Comparison of ENCODE assay signal across 27 mouse cellular contexts in the genomic region with DNA sequence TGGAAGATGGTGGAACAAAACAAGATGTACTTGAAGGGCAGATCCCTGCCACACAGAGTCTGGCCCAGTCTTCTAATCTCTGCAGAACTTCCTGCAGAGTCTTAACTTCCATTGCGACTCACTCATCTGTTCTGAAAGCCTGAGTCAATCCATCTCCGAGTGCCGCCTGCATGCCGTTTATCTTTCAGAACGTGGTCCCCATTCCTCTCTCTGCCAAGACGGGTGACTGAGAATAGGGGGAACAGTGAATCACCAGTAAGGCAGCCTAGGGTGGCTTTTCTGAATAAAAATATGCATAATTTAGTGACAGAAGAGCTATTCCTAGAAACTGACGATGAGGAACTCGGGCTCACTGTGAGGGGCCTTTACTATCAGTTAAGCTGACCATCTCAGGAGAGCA.
DNase-seq lines count a peak whose midpoint lies in the region; ATAC-seq and TF ChIP-seq lines count a peak whose summit lies in the region.
"Had no signal": no experiment of that assay in that cellular context is flagged by ENCODE, and none has a peak within 500 bp of the region (broad histone marks: within the 10 kb centered on the region; RNA-seq: fewer than 3 reads in every experiment).

No protein-coding gene starts in this region.

- H3K27me3 ChIP-seq in hindbrain, postnatal 0 days (ENCODE audit: insufficient read depth, low read length): no peaks in the 10 kb centered on the region
- H3K27me3 ChIP-seq in hindbrain, embryonic 13.5 days: no peaks in the 10 kb centered on the region
- no peaks in the 10 kb centered on the region for H3K27me3 ChIP-seq in MEL (ENCODE audit: control insufficient read depth in 1 of 2, insufficient read depth in 2 of 2, low read length in 2 of 2)
- H3K27me3 ChIP-seq: forebrain, embryonic 13.5 days; heart, embryonic 13.5 days; limb, embryonic 15.5 days; liver, embryonic 13.5 days had no signal

- H3K4me1 ChIP-seq in hindbrain, postnatal 0 days (ENCODE audit: insufficient read depth, low read length): peaks cover 9% of the 10 kb centered on the region
- peaks cover 19% of the 10 kb centered on the region for H3K4me1 ChIP-seq in hindbrain, embryonic 13.5 days (replicated peaks)
- no peaks in the 10 kb centered on the region; a peak in 1 of 4 replicates for H3K4me1 ChIP-seq in MEL (ENCODE audit: control insufficient read depth in 1 of 2, insufficient read depth in 2 of 2, low read length in 2 of 2)
- H3K4me1 ChIP-seq: limb, embryonic 10.5 days; limb, embryonic 15.5 days; liver, embryonic 13.5 days had no signal

- no peaks in the 10 kb centered on the region for H3K79me2 ChIP-seq in MEL (ENCODE audit: control insufficient read depth, insufficient read depth, low read length, poor library complexity)

- no peak for TF ChIP-seq RAD21 in MEL (IDR thresholded peaks at IDR 0.05; ENCODE audit: low read depth, low read length)

- intact Hi-C loops in left cerebral cortex, postnatal 14 days (cut with DNase I): no loop called here

- TF ChIP-seq POLR2A in MEL (IDR thresholded peaks at IDR 0.05; ENCODE audit: control insufficient read depth in 1 of 2, insufficient read depth in 1 of 2, low read depth in 1 of 2, low read length in 2 of 2, poor library complexity in 1 of 2): no peak

- H3K9ac ChIP-seq in hindbrain, postnatal 0 days (replicated peaks; ENCODE audit: low read length): no peak overlapping the region
- H3K9ac ChIP-seq in hindbrain, embryonic 13.5 days: no peak overlapping the region
- no peak overlapping the region for H3K9ac ChIP-seq in MEL (ENCODE audit: control insufficient read depth, low read depth, low read length, poor library complexity, severe bottlenecking)
- H3K9ac ChIP-seq: forebrain, embryonic 13.5 days; heart, embryonic 13.5 days; limb, embryonic 15.5 days; liver, embryonic 13.5 days had no signal

- no peaks in the 10 kb centered on the region for H3K36me3 ChIP-seq in hindbrain, postnatal 0 days (ENCODE audit: insufficient read depth, low read length)
- no peaks in the 10 kb centered on the region for H3K36me3 ChIP-seq in hindbrain, embryonic 13.5 days
- H3K36me3 ChIP-seq in MEL (ENCODE audit: control insufficient read depth in 1 of 2, insufficient read depth in 2 of 2, low read length in 2 of 2): no peaks in the 10 kb centered on the region
- H3K36me3 ChIP-seq: heart, embryonic 13.5 days; limb, embryonic 10.5 days; limb, embryonic 15.5 days; liver, embryonic 13.5 days had no signal

- H3K27ac ChIP-seq in hindbrain, postnatal 0 days: no peak overlapping the region
- no peak overlapping the region for H3K27ac ChIP-seq in hindbrain, embryonic 13.5 days
- H3K27ac ChIP-seq in MEL (ENCODE audit: control insufficient read depth, low read depth, low read length): no peak overlapping the region
- H3K27ac ChIP-seq: forebrain, embryonic 13.5 days; heart, adult 2 months; heart, embryonic 13.5 days; limb, embryonic 10.5 days; limb, embryonic 15.5 days; liver, embryonic 13.5 days had no signal

- no peak overlapping the region for H3K4me3 ChIP-seq in hindbrain, postnatal 0 days (ENCODE audit: low read length)
- no peak overlapping the region for H3K4me3 ChIP-seq in hindbrain, embryonic 13.5 days
- H3K4me3 ChIP-seq in MEL (ENCODE audit: control insufficient read depth in 1 of 2, insufficient read depth in 1 of 2, low read depth in 2 of 2, low read length in 2 of 2): no peak overlapping the region
- H3K4me3 ChIP-seq: forebrain, embryonic 13.5 days; heart, adult 2 months; heart, embryonic 13.5 days; limb, embryonic 10.5 days; limb, embryonic 15.5 days; liver, embryonic 13.5 days had no signal

- no peak for DNase-seq in hindbrain, postnatal 0 days (ENCODE audit: low spot score)
- DNase-seq in left cerebral cortex, postnatal 14 days (ENCODE audit: low spot score in 2 of 2): peak; percentile 30 to 41
- DNase-seq in left cerebral cortex, adult 11 months (ENCODE audit: low spot score): no peak
- DNase-seq in MEL (ENCODE audit: low read depth, low spot score): peak; percentile 49
- peak; percentile 77 for DNase-seq in brain, adult 2 months (ENCODE audit: low read depth, low spot score)
- no peak for DNase-seq in lung, postnatal 36 days
- DNase-seq: adrenal gland, postnatal 10 days; cerebellum, adult 11 months; cerebellum, adult 9-10 months; cerebellum, postnatal 36 days; heart, adult 2 months; heart, postnatal 10 days; kidney, adult 9 months; kidney, postnatal 10 days; layer of hippocampus, postnatal 36 days; liver, embryonic 13.5 days; lung, adult 18-20 months; midbrain, embryonic 14.5 days; thymus, postnatal 4 days had no signal

- peak; percentile 66 for ATAC-seq in hindbrain, postnatal 0 days
- ATAC-seq in hindbrain, embryonic 13.5 days (ENCODE audit: low FRiP score): no peak
- ATAC-seq: CD4-positive, CD25-positive, alpha-beta regulatory T cell, adult 4 months; forebrain, embryonic 13.5 days; intestine, postnatal 0 days; lung, postnatal 0 days had no signal

- no peak overlapping the region for H3K4me2 ChIP-seq in hindbrain, postnatal 0 days (ENCODE audit: low read depth, low read length)
- H3K4me2 ChIP-seq in hindbrain, embryonic 13.5 days: no peak overlapping the region
- H3K4me2 ChIP-seq: forebrain, embryonic 13.5 days; heart, embryonic 13.5 days; limb, embryonic 15.5 days; liver, embryonic 13.5 days had no signal

- peak; percentile 28 to 35; a peak in 3 of 4 replicates for TF ChIP-seq EP300 in MEL (IDR thresholded peaks at IDR 0.05; ENCODE audit: low read depth in 1 of 2, low read length in 2 of 2)

- no peak for TF ChIP-seq CTCF in hindbrain, postnatal 0 days (IDR thresholded peaks at IDR 0.05; ENCODE audit: low read depth)
- TF ChIP-seq CTCF in MEL (IDR thresholded peaks at IDR 0.05 in 2 of 3, conservative IDR thresholded peaks at IDR 0.05 in 1 of 3; ENCODE audit: control insufficient read depth in 1 of 3, insufficient read depth in 1 of 3, low read depth in 2 of 3, low read length in 3 of 3, poor library complexity in 1 of 3, severe bottlenecking in 1 of 3): no peak

- 31% methylated on average over 8 of the region's 8 CpGs for WGBS in hindbrain, postnatal 0 days
- WGBS in hindbrain, embryonic 13.5 days: 39% methylated on average over 8 of the region's 8 CpGs

- no peaks in the 10 kb centered on the region for H3K9me3 ChIP-seq in hindbrain, postnatal 0 days (ENCODE audit: low read length)
- H3K9me3 ChIP-seq in hindbrain, embryonic 13.5 days: no peaks in the 10 kb centered on the region
- H3K9me3 ChIP-seq in MEL (replicated peaks; ENCODE audit: insufficient read depth, low read length): no peaks in the 10 kb centered on the region
- H3K9me3 ChIP-seq: forebrain, embryonic 13.5 days; heart, embryonic 13.5 days; limb, embryonic 10.5 days; limb, embryonic 15.5 days; liver, embryonic 13.5 days had no signal

TF ChIP-seq in MEL, 35 proteins besides CTCF, POLR2A, EP300 and RAD21:
- TF ChIP-seq UBTF (IDR thresholded peaks at IDR 0.05; ENCODE audit: borderline replicate concordance, insufficient read depth, low read depth, low read length): no peak
- no peak for TF ChIP-seq MEF2A (IDR thresholded peaks at IDR 0.05; ENCODE audit: extremely low read depth, insufficient replicate concordance, low read depth, low read length, poor library complexity, severe bottlenecking)
- TF ChIP-seq NELFE (IDR thresholded peaks at IDR 0.05; ENCODE audit: low read depth, low read length): no peak
- no peak for TF ChIP-seq MAFK (IDR thresholded peaks at IDR 0.05; ENCODE audit: borderline replicate concordance, low read depth, low read length)
- TF ChIP-seq ZMIZ1 (IDR thresholded peaks at IDR 0.05; ENCODE audit: low read depth, low read length): no peak

Comparison
In these comparisons a context has a peak if more than half of its experiments do, and no peak if none do; other contexts are left out.
1. DNase-seq: peak in left cerebral cortex, postnatal 14 days (2 of 2), MEL (single experiment) and brain, adult 2 months (single experiment); none in hindbrain, postnatal 0 days (single experiment), left cerebral cortex, adult 11 months (single experiment) and lung, postnatal 36 days (single experiment).